Mouse (Mus musculus) liver, embryonic 14.5 days (tissue): ENCODE data around the gene Reln.

Experiments
- CTCF ChIP-seq: IDR thresholded peaks from 2 replicates; pipeline ENCODE4 v1.5.1; 2016; ENCODE audit warnings: antibody characterized with exemption, low read depth, control low read depth
- EP300 ChIP-seq: IDR thresholded peaks from 2 replicates; pipeline ENCODE4 v1.6.1; 2016; ENCODE audit warnings: antibody characterized with exemption, low read depth

GRCm38 (mm10) chr5:22317807-22318206 is 26.7 kb downstream of the Reln start:
- TF ChIP-seq CTCF (no peak), EP300 (peak; percentile 71)
